Mouse (Mus musculus) stomach, embryonic 14.5 days (tissue): ENCODE measurements around the gene Clca2. TPM values are rescaled to one million over a fixed set of nuclear protein-coding genes. Genes with fewer than 3 reads are reported as not detected.

Source experiments
- ATAC-seq: fragments of 200-750 bp; cut with Nextera tagmentation; 2 replicates; pipeline ENCODE4 v1.8.0; 2017; ENCODE audit warnings: low read depth, moderate TSS enrichment; ENCODE audit not compliant: insufficient number of reproducible peaks, insufficient read depth, low FRiP score
- H3K27ac ChIP-seq: fragments of 300-500 bp; sonication (generic); 2 replicates; pipeline ENCODE4 v1.5.1; 2014; ENCODE audit warnings: mild to moderate bottlenecking, low read length, moderate library complexity, mixed read lengths
- H3K27me3 ChIP-seq: fragments of 300-500 bp; sonication (generic); 2 replicates; pipeline ENCODE4 v1.6.1; 2014; ENCODE audit warnings: low read length, control low read depth, mixed read lengths; ENCODE audit not compliant: control insufficient read depth, insufficient read depth
- H3K36me3 ChIP-seq: fragments of 300-500 bp; sonication (generic); 2 replicates; pipeline ENCODE4 v1.6.1; 2014; ENCODE audit warnings: mild to moderate bottlenecking, control low read depth, low read length, moderate library complexity, mixed read lengths; ENCODE audit not compliant: control insufficient read depth, insufficient read depth
- H3K4me1 ChIP-seq: fragments of 300-500 bp; sonication (generic); 2 replicates; pipeline ENCODE4 v1.6.1; 2014; ENCODE audit warnings: low read length, control low read depth, mixed read lengths; ENCODE audit not compliant: control insufficient read depth, insufficient read depth
- H3K4me2 ChIP-seq: fragments of 300-500 bp; sonication (generic); replicated peaks from 2 replicates; pipeline ENCODE4 v1.6.1; 2014; ENCODE audit warnings: low read depth, low read length, control low read depth
- H3K4me3 ChIP-seq: fragments of 300-500 bp; sonication (generic); 2 replicates; pipeline ENCODE4 v1.5.1; 2014; ENCODE audit warnings: low read depth, low read length, control low read depth
- H3K9ac ChIP-seq: fragments of 300-500 bp; sonication (generic); replicated peaks from 2 replicates; pipeline ENCODE4 v1.6.1; 2014; ENCODE audit warnings: low read depth, mild to moderate bottlenecking, control low read depth, low read length, moderate library complexity, mixed read lengths
- H3K9me3 ChIP-seq: fragments of 300-500 bp; sonication (generic); 2 replicates; pipeline ENCODE4 v1.6.1; 2016; ENCODE audit warnings: low read depth, low read length, control low read depth; ENCODE audit not compliant: control insufficient read depth
- WGBS: fragments of 180-500 bp; shearing (Covaris S2); extraction: QIAGEN DNeasy Blood & Tissue Kit; methylation state at CpG from one replicate; pipeline ENCODE4 v1.1.7; 2014; 5-methylcytosine and 5-hydroxymethylcytosine counted together
- polyA plus RNA-seq: library from polyadenylated mRNA; unstranded; fragments of >200 nt; fragmentation: Nextera tagmentation; extraction: Ambion mirVana; gene quantifications from 2 replicates; pipeline ENCODE4 v1.2.1, GENCODE M21; 2014

The Clca2 gene
- polyA plus RNA-seq, 1 experiment from 2014 or later: 1.2 TPM

DNA sequence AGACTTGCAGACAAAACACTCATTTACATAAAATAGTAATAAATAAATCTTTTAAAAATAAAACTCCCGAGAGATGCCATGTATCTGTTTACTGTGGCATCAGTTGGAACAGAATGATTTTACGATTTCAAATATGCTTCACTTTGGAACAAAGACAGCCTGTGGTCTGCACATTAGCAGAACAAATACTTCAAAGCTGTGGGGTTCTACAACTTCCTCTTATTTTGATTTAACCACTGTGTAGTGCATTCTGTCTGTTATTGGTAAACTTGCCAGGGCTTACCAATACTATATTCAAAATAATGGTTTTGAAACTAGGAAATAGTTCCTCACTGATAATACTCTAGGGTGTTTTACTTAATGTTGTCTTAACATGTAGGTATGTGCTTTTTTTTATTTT, 27.4 kb upstream of the Clca2 start:
- peaks cover 12% of the 10 kb centered on the region; the same call in 1 of the 2 replicates for H3K36me3 ChIP-seq
- H3K27ac ChIP-seq: no peak overlapping the region
- H3K4me3 ChIP-seq: no peak overlapping the region
- H3K4me2 ChIP-seq: no peak overlapping the region
- H3K9ac ChIP-seq: no peak overlapping the region
- H3K9me3 ChIP-seq: no peaks in the 10 kb centered on the region
- no peaks in the 10 kb centered on the region for H3K4me1 ChIP-seq
- no peaks in the 10 kb centered on the region for H3K27me3 ChIP-seq
- ATAC-seq: no peak
- 83% methylated on average over 2 of the region's 2 CpGs for WGBS

DNA sequence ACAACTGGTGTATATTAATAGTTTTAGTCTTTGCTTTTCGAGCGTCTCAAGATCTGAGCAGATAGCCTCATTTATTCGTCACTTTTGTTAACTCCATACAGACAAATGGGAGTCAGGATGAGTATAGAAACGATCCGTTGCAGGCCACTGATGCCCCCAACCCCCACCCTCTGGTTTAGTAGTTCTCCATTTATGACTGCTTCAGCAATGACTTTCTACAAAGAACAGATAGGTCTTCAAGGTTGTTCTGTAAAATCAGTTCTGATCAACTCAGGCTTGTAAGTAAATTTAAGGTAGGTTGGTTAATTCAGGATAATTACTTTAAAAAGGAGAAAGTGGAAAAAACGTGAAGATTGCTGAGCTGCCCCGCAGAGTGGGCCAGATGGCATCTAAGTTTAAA, 20.2 kb upstream of the Clca2 start:
- H3K9me3 ChIP-seq: no peaks in the 10 kb centered on the region
- peak overlapping the region; percentile 66 for H3K4me3 ChIP-seq
- WGBS: 59% methylated on average over 7 of the region's 7 CpGs
- no peaks in the 10 kb centered on the region for H3K27me3 ChIP-seq
- ATAC-seq: no peak
- no peaks in the 10 kb centered on the region for H3K36me3 ChIP-seq
- H3K9ac ChIP-seq: peak overlapping the region; percentile 77
- no peaks in the 10 kb centered on the region for H3K4me1 ChIP-seq
- no peak overlapping the region for H3K27ac ChIP-seq
- H3K4me2 ChIP-seq: peak overlapping the region; percentile 75

DNA sequence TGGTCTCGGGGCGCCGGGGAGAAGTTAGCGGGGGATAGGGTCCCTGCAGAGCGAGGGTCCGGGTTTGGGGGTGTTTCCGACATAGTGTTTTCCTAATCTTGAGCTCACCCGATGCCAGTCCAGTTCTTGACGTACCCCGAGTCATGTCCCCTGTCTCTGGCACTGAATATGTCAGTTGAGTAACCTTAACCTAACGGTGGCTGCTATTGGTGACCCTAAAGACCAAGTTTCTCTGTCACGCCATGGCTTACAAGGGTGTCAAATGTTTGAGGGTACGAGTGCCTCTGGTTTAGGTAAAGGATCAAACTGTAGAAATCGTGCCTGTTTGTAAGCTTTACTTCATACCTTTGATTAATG, 19.7 kb upstream of the Clca2 start:
- H3K4me3 ChIP-seq: peak overlapping the region; percentile 66
- no peaks in the 10 kb centered on the region for H3K27me3 ChIP-seq
- ATAC-seq: no peak
- H3K27ac ChIP-seq: peak overlapping the region; percentile 98; the same call in 1 of the 2 replicates
- H3K36me3 ChIP-seq: no peaks in the 10 kb centered on the region
- H3K9ac ChIP-seq: peak overlapping the region; percentile 77
- H3K9me3 ChIP-seq: no peaks in the 10 kb centered on the region
- peak overlapping the region; percentile 75 for H3K4me2 ChIP-seq
- WGBS: under 1% methylated on average over 14 of the region's 14 CpGs
- no peaks in the 10 kb centered on the region for H3K4me1 ChIP-seq

DNA sequence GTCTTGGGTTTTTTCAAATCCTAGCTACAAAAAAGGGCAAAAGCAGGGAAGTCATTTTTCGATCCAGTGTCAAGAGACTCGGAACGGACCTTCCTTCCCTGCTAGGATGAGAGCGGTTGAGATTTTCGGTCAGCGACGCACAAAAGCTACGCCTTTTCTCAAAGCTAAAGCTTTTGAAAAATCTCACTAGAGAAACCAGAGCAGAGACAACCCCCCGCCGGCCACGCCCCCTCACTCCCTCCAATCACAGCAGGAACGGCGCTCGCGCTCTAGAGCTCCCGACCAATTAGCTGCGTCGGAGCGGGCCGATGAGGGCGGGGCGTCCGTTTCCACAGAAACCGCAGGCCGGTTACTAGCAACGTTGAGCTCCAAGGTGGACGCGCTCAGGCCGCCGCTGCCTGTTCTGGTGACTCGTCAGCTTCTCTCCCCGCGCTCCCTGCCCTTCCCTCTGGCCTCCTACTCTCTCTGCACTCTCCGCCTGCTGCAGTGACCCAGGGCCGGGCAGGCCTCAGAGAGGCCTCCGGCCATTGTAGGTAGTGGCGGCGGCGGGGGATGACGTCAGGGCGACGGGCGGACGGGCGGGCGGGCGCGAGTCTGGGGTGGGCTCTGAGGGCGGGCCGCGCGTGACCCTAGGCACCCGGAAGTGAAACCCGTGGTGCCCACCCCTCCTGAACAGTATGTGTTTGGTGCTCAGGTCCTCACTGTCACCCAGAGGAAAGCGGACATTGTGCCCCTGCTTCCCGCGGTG, 19.2 kb upstream of the Clca2 start, which contains the start of gene Odf2l:
Odf2l (plus strand) TSS at position 335 of the 748 bp plus-strand sequence.
- peak within 1 kb of the TSS; percentile 98 for H3K27ac ChIP-seq
- no peaks in the 10 kb centered on the region for H3K27me3 ChIP-seq
- under 1% methylated on average over 57 of the region's 57 CpGs for WGBS
- no peaks in the 10 kb centered on the region for H3K4me1 ChIP-seq
- peak within 1 kb of the TSS; percentile 75 for H3K4me2 ChIP-seq
- H3K4me3 ChIP-seq: peak within 1 kb of the TSS; percentile 66
- no peaks in the 10 kb centered on the region for H3K9me3 ChIP-seq
- peak within 1 kb of the TSS; percentile 77 for H3K9ac ChIP-seq
- ATAC-seq: peak; percentile 98
- no peaks in the 10 kb centered on the region for H3K36me3 ChIP-seq

DNA sequence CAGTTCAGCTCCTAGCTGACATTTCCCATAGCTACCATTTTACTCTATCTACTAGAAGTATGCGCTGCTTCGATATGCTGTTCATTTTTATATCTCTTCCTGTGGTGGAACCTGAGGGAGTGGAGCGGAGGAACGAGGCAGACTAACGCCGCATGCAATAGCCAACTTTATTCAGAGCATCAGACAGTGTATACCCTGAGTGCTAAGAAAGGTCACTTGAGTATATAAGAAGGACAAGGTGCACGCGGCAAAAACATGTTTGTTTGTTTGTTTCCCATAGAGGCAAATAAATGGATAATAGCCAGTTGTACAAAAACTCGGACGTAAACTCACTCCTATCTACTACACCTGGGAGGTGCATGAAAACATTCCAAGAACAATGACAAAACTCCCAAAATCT, 18.4 kb upstream of the Clca2 start:
- H3K4me2 ChIP-seq: peak overlapping the region; percentile 66
- peak overlapping the region; percentile 98 for H3K27ac ChIP-seq
- 79% methylated on average over 10 of the region's 10 CpGs for WGBS
- no peaks in the 10 kb centered on the region for H3K36me3 ChIP-seq
- no peaks in the 10 kb centered on the region for H3K4me1 ChIP-seq
- H3K27me3 ChIP-seq: no peaks in the 10 kb centered on the region
- peak overlapping the region; percentile 36; the same call in 1 of the 2 replicates for H3K9ac ChIP-seq
- ATAC-seq: no peak
- H3K9me3 ChIP-seq: no peaks in the 10 kb centered on the region
- H3K4me3 ChIP-seq: peak overlapping the region; percentile 66

DNA sequence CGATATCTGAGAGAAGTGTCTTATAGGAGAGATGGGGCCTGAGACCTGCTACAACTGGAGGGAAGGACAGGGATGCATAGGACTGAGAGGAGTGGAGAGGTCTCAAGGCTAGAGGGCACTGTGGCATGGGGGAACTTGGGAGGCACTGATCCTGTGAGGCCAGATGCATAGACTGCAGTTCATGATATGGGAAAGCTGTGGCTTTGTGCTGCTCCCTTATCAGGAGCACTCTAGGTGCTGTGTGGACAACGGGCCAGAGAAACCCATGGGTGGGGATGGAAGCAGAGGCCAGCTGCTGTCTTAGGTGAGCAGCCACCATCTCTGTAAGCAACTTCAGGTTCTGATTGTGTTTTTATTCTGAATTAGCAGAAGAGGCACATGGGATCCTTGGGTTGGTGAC, 15.9 kb upstream of the Clca2 start:
- H3K9ac ChIP-seq: no peak overlapping the region
- no peaks in the 10 kb centered on the region for H3K9me3 ChIP-seq
- H3K4me3 ChIP-seq: no peak overlapping the region
- no peak overlapping the region for H3K27ac ChIP-seq
- WGBS: 84% methylated on average over 2 of the region's 2 CpGs
- ATAC-seq: no peak
- H3K27me3 ChIP-seq: no peaks in the 10 kb centered on the region
- H3K4me2 ChIP-seq: no peak overlapping the region
- H3K36me3 ChIP-seq: no peaks in the 10 kb centered on the region
- no peaks in the 10 kb centered on the region for H3K4me1 ChIP-seq

DNA sequence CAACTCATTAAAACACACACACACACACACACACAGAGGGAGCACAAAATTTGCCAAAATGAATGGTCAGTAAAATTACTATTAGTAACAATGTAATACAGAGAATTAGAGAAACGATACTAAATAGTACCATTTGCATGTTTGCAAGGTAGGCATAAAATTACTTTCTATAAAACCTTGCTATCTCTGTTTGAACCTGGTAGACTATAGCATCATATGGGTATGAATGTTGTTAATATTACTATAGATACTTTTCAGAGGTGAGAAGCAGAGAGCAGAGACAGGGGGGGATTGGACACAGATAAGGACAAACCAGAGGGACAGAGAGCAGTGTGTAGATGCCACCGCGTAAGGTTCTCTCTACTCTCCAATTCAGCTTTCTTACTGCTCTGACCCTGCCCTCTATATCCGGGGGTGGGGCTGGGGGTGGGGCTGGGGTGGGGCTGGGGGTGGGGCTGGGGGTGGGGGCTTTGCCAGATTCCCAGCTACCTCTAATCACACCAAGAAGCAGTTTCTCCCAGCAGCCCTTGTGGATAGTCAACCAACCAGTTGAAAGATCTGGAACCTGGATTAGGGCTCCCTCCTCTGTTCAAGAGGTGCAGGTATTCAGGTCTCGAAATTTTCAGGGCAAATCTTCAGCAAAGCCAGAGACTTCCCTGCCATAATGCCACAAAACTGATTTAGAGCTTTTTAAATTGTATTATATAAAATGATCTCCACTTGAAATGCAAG, 6.7 kb upstream of the Clca2 start:
- Histone ChIP-seq H3K27ac (no peak overlapping the region), H3K4me2 (no peak overlapping the region), H3K36me3 (no peaks in the 10 kb centered on the region), H3K4me1 (0 out of 2 replicates have a peak, but pooled peaks cover 9% of the 10 kb centered on the region), H3K27me3 (no peaks in the 10 kb centered on the region), H3K4me3 (no peak overlapping the region), H3K9me3 (no peaks in the 10 kb centered on the region), H3K9ac (no peak overlapping the region)
- ATAC-seq: no peak
- WGBS: 71% methylated on average over 5 of the region's 5 CpGs

DNA sequence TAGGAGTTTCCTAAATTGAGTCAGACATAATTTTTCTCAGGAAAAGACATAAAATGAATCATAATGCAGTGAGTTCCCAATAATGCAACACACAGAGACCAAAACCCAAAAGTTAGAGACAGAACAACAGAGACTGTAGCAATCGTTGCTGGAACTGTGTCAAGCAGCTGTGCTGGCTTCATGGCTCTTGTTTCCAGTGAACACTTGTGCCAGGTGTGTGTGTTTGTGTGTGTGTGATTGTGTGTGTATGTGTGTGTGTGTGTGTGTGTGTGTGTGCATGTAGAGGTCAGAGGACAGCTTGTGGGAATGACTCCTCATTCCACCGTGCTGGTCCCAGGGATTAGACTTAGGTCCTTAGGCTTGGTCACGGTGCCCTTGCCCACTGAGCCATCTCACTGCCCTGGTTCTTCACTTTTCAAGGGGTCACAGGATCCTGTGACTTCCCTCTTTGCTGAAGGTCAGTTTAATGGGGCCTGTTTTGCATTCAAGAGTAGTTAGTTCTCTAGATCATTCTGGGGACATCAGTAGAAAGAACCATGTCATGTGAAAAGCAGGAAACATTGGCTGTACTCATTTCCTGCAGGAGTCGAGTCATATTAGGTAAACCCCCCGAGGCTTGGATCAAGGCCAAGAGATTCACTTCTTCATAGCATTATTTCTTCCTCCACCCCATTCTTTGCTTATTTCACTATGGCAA, 6.0 kb upstream of the Clca2 start:
- no peaks in the 10 kb centered on the region for H3K36me3 ChIP-seq
- H3K4me1 ChIP-seq: 0 out of 2 replicates have a peak, but pooled peaks cover 9% of the 10 kb centered on the region
- no peak overlapping the region for H3K4me2 ChIP-seq
- no peak overlapping the region for H3K4me3 ChIP-seq
- H3K9me3 ChIP-seq: no peaks in the 10 kb centered on the region
- no peak overlapping the region for H3K9ac ChIP-seq
- WGBS: 71% methylated on average over 5 of the region's 5 CpGs
- no peak for ATAC-seq
- no peak overlapping the region for H3K27ac ChIP-seq
- H3K27me3 ChIP-seq: no peaks in the 10 kb centered on the region
